Mouse (Mus musculus): ENCODE results near the gene Snx9.

Gene Snx9

DNA sequence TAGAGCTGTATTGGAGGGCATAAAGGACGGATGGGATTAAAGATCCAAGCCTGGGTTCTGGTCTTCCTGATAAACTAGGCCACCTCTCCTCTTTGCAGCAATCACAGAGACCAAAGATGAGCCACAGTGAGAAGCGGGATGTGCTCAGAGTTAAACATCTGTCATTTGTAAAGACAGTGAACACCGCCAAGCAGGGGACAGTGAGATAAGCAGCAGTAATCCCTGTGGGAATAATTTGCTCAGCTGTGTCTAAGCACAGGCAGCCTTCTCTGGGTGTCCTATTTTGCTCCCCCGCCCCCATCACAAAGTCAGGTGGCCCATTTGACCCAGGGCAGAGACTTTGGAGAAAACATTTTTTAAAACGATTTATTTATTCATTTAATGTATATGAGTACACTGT, 125.6 kb downstream of the Snx9 start:
- DNase-seq (ENCODE audit: low read depth, low spot score): no peak

- no peak for DNase-seq (ENCODE audit: low read depth, low spot score)
Observed at GRCm38 (mm10) chr17:5968562-5968961, 127.4 kb downstream of the Snx9 start.

- no peak for DNase-seq (ENCODE audit: low read depth, low spot score)
Observed at GRCm38 (mm10) chr17:5969246-5969645, 128.1 kb downstream of the Snx9 start.

DNA sequence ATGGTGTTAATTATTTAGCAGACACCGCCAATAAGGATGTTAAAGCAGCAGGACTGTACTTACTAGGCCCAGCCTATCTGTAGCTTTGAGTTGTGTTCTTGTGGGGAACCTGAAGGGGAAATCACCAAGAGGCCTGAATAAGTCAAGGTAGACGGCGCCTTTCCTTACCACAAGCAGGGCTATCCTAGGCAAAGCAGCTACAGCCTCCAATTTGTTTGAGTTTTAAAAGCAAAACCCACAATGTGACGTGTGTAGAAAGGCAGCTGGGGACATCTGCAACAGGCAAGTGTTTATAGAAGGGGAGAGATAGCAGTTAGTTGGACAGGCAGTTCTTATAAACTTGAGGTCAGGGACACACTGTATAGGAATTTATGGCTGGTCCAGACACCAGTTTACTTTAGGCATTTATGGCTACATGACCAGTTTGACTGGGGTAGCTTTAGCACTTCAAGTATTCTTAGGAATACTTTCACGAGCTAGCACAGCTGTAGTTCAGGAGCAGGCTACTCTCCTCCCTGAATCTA, 129.2 kb downstream of the Snx9 start:
- DNase-seq (ENCODE audit: low read depth, low spot score): no peak

- no peak for DNase-seq (ENCODE audit: low read depth, low spot score)
Observed at GRCm38 (mm10) chr17:5973536-5973935, 132.4 kb downstream of the Snx9 start.

- no peak for DNase-seq (ENCODE audit: low read depth, low spot score)
Observed at GRCm38 (mm10) chr17:5975099-5975977, 134.2 kb downstream of the Snx9 start.

DNA sequence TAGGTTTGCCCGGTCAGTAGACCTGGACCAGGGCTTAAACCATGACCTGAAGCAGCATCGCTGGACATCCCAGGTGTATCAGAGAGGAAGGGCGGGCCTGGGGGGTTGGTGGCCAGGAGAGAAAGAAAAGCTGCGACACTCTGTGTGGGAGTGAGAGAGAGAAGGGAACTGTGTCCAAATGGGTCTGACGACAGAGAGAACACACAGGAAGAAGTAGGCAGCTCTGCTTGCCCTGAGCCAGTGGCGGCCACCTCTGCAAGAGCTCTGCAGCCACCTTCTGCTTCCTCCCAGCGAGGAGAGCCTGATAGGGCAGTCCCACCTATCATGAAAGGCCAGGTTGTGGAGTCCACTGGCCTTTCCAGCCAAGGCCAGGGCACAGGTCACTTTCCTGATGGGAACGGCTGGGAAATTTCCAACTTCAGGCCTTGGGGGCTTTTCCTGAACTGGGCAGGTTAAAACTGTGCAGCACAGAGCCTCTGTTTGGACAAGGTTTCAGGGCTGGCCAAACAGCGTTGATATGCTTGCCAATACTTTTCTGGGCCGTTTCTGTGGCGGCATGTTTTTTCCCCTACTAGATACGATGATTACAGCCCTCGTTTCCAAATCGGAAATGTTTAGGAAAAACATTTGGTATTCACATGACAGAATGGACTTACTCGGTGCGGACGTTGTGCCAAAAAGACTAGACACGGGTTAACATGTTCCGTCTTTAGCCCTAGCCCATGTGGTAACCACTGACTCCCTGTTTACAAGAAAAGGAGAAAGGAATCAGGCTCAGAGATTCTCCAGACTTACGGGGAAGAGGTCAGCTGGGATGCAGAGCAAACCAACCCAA, 135.3 kb downstream of the Snx9 start:
- no peak for DNase-seq (ENCODE audit: low read depth, low spot score)

DNA sequence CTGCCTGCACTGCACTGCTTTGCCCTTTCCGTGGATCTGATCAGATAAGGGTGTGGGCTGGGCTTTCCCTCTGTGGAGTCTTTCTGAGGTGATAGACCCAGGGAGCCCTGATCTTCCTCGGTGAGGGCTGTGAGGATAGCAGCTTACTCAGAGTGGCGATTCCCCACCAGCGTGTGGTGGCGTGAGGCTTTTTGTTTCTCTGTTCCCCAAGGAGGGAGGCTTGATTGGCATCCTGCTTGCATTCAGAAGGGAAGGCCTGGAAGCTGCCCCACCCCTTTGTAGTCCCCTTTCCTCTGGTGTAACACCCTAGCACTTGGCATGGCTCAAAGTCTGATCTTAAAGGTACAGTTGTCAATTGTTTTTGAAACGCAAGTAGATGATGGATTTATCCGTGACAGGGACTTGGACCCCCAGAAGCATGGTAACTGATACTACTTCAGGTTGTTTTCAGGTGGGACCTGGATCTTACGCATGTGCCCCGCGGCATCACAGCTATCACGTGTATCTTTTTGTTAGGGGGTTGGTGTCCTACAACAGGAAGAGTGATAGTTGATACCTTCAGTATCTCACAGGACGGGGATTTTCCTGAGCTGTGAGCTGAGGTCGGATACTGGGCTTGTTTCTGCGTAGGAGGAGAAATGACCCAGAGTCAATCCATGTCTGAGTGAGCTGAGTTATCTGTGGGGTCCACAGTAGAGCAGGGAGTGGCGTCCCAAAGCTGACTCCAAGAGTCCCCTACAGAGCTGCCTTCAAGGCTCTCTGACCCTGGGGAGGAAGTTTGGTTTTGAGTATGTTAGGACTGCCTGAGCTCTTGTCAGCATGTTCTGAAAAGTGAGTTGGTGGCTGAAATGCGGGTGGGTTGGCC, 136.2 kb downstream of the Snx9 start:
- no peak for DNase-seq (ENCODE audit: low read depth, low spot score)

DNA sequence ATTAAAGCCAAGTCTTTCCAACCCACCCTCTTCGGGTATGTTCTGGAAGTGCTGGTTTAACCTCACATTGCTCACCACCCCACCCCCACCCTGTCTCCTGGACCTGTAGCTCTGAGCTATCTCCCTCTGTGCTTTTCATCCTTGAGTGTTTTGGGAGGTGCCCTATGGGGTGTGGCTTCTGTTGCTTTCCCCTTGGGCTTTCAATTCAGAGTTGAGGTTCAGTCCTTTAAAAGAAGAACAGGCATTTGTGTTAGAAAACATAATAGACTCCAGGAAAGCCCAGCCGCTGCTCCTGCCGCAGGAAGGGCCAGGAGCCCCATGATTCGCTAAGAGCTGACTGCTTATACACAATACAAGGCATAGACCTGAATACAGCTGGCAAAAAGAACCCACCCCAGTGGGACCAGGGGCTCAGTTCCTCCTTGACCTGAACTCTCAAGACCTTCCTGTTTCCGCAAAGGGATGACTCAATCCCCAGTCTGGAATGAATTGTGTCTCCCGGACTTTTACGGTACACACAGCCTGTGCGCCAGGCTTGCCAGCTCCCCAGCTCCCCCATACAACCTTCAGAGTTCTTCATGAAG, 136.9 kb downstream of the Snx9 start:
- no peak for DNase-seq (ENCODE audit: low read depth, low spot score)

GRCm38 (mm10) chr17:5978505-5979077, 137.5 kb downstream of the Snx9 start:
- DNase-seq (ENCODE audit: low read depth, low spot score): no peak

- DNase-seq (ENCODE audit: low read depth, low spot score): no peak
Observed at GRCm38 (mm10) chr17:5980860-5981259, 139.7 kb downstream of the Snx9 start.
